Mouse (Mus musculus): ENCODE results near the gene Gabbr1. TPM values are rescaled to one million over a fixed set of nuclear protein-coding genes. Genes with fewer than 3 reads are reported as not detected.

Gabbr1 gene
- polyA plus RNA-seq, 1 experiment = 6.1 TPM

DNA sequence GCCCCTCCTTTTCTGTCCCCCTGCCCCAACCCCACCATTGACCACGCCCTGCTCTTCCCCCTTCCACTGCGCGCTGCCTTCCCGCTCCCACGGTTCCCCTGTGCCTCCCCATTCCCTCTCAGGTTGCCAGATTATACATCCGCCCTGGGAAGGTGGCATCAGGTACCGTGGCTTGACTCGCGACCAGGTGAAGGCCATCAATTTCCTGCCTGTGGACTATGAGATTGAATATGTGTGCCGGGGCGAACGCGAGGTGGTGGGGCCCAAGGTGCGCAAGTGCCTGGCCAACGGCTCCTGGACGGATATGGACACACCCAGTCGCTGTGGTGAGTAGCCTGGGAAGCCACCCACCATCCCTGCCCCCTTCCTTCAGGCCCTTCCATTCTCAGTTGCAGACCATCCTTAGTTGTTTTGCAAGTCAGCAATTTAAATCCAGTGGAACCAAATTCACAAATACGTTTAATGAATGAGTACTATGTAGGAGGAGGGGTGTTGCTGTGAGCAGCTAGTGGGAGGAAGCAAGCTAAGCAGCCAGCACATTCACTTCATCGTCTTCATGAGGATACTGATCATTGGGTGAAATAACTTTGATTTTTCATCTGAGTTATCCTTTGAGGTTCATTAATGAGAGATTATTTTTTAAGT lies 1.7 kb downstream of the Gabbr1 start:
- Histone ChIP-seq H3K27me3 (ENCODE audit: control insufficient read depth, insufficient read depth, insufficient read length) (no peaks in the 10 kb centered on the region), H3K79me3 (ENCODE audit: low read depth) (no peaks in the 10 kb centered on the region), H3K79me2 (ENCODE audit: control insufficient read depth, insufficient read depth) (no peaks in the 10 kb centered on the region), H3K4me3 (ENCODE audit: insufficient read depth, poor library complexity, severe bottlenecking) (no peak overlapping the region), H3K36me3 (ENCODE audit: control insufficient read depth, insufficient read depth) (peaks cover 4% of the 10 kb centered on the region), H3ac (ENCODE audit: control insufficient read depth, insufficient read length, low read depth) (no peak overlapping the region)
- TF ChIP-seq MAX (IDR thresholded peaks at IDR 0.05) (no peak), MYOD1 (IDR thresholded peaks at IDR 0.05; ENCODE audit: control insufficient read depth, insufficient read length, low read depth) (no peak), FOSL1 (IDR thresholded peaks at IDR 0.05; ENCODE audit: insufficient read depth, low read length, poor library complexity, severe bottlenecking) (no peak), USF1 (IDR thresholded peaks at IDR 0.05; ENCODE audit: low read depth) (no peak), CTCF (IDR thresholded peaks at IDR 0.05; ENCODE audit: control insufficient read depth, insufficient read depth, insufficient read length) (no peak), CEBPB (IDR thresholded peaks at IDR 0.05; ENCODE audit: low read depth) (no peak), MYOG (IDR thresholded peaks at IDR 0.05; ENCODE audit: control insufficient read depth, extremely low read depth, insufficient read length) (no peak)

DNA sequence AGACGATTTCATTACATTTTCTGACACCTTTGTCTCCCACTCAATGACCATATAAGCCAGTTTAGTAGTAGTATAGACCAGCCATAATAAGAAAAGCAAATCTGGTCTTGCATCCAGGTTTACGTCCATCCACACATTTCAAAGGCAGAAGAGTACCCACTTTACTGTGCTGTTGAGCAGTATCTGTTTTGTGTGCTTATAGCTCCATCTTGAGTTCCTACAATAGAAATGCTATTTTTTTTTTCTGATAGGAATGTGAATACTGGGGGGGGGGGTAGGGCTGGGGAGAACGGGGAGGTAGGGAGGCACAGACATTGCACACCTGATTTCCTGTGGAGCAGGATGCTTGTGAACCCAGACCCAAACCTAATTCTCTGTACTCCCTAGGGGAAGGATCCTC lies 2.2 kb downstream of the Gabbr1 start:
- Histone ChIP-seq H3K36me3 (ENCODE audit: control insufficient read depth, insufficient read depth) (peaks cover 4% of the 10 kb centered on the region), H3K79me2 (ENCODE audit: control insufficient read depth, insufficient read depth) (no peaks in the 10 kb centered on the region), H3K79me3 (ENCODE audit: low read depth) (no peaks in the 10 kb centered on the region), H3K27me3 (ENCODE audit: control insufficient read depth, insufficient read depth, insufficient read length) (no peaks in the 10 kb centered on the region), H3K4me3 (ENCODE audit: insufficient read depth, poor library complexity, severe bottlenecking) (no peak overlapping the region), H3ac (ENCODE audit: control insufficient read depth, insufficient read length, low read depth) (no peak overlapping the region)
- TF ChIP-seq CTCF (IDR thresholded peaks at IDR 0.05; ENCODE audit: control insufficient read depth, insufficient read depth, insufficient read length) = no peak
- no peak for TF ChIP-seq MYOG (IDR thresholded peaks at IDR 0.05; ENCODE audit: control insufficient read depth, extremely low read depth, insufficient read length)
- TF ChIP-seq FOSL1 (IDR thresholded peaks at IDR 0.05; ENCODE audit: insufficient read depth, low read length, poor library complexity, severe bottlenecking) = no peak
- TF ChIP-seq CEBPB (IDR thresholded peaks at IDR 0.05; ENCODE audit: low read depth) = no peak
- TF ChIP-seq USF1 (IDR thresholded peaks at IDR 0.05; ENCODE audit: low read depth) = no peak
- no peak for TF ChIP-seq MAX (IDR thresholded peaks at IDR 0.05)
- TF ChIP-seq MYOD1 (IDR thresholded peaks at IDR 0.05; ENCODE audit: control insufficient read depth, insufficient read length, low read depth) = no peak

DNA sequence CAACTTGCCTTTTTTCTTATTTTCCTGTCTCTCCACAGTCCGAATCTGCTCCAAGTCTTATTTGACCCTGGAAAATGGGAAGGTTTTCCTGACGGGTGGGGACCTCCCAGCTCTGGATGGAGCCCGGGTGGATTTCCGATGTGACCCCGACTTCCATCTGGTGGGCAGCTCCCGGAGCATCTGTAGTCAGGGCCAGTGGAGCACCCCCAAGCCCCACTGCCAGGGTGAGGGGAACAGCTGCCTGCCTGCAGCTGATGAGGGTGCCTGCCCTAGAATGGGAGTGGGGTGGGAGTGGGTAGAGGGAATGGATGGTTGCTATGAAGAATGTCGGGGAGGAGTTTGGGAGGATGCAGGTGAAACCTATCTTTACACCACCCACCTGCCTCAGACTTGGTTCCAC lies 2.6 kb downstream of the Gabbr1 start:
- no peaks in the 10 kb centered on the region for H3K79me3 ChIP-seq (ENCODE audit: low read depth)
- TF ChIP-seq USF1 (IDR thresholded peaks at IDR 0.05; ENCODE audit: low read depth) (no peak), MYOG (IDR thresholded peaks at IDR 0.05; ENCODE audit: control insufficient read depth, extremely low read depth, insufficient read length) (no peak)
- H3K79me2 ChIP-seq (ENCODE audit: control insufficient read depth, insufficient read depth) = no peaks in the 10 kb centered on the region
- peaks cover 4% of the 10 kb centered on the region for H3K36me3 ChIP-seq (ENCODE audit: control insufficient read depth, insufficient read depth)
- no peak overlapping the region for H3ac ChIP-seq (ENCODE audit: control insufficient read depth, insufficient read length, low read depth)
- no peaks in the 10 kb centered on the region for H3K27me3 ChIP-seq (ENCODE audit: control insufficient read depth, insufficient read depth, insufficient read length)
- no peak overlapping the region for H3K4me3 ChIP-seq (ENCODE audit: insufficient read depth, poor library complexity, severe bottlenecking)

DNA sequence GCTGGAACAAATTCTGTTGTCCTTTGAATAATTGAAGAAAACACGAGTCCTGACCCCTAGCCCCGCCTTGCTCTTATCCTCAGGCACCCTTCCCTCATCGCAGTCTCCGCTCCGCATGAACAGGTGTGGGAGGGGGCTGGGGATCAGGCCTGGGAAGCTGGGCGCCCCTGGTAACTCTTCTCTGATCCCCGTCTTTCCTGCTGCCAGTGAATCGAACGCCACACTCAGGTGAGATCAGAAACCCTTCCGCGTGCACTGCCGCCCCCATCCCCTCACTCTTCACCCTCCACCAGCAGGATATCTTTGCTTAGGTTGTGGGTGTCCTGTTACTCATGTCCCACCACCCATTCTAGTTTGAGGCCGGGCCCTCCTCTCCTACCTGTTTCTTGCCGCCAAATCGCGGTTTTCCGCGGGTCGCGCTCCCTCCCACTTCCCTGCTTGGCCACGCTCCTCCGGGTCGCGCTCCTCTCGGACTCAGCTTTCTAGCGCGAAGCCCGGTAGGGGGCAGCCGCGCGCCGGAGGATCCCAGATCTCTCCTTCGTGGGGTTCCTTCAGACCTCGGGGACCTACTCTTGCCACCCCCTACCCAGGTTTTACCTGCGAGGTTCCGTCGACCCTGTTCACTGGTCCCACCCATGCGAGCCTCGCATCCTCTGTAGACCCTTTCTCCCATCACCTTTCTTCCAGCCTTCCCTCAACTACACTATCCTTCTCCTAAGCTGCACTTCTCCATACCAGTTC lies 4.0 kb downstream of the Gabbr1 start:
- Histone ChIP-seq H3ac (ENCODE audit: control insufficient read depth, insufficient read length, low read depth) (no peak overlapping the region), H3K4me3 (ENCODE audit: insufficient read depth, poor library complexity, severe bottlenecking) (no peak overlapping the region), H3K36me3 (ENCODE audit: control insufficient read depth, insufficient read depth) (peaks cover 8% of the 10 kb centered on the region), H3K79me3 (ENCODE audit: low read depth) (no peaks in the 10 kb centered on the region), H3K27me3 (ENCODE audit: control insufficient read depth, insufficient read depth, insufficient read length) (no peaks in the 10 kb centered on the region), H3K79me2 (ENCODE audit: control insufficient read depth, insufficient read depth) (no peaks in the 10 kb centered on the region)
- no peak for TF ChIP-seq MAX (IDR thresholded peaks at IDR 0.05)
- TF ChIP-seq USF1 (IDR thresholded peaks at IDR 0.05; ENCODE audit: low read depth) = no peak
- no peak for TF ChIP-seq MYOD1 (IDR thresholded peaks at IDR 0.05; ENCODE audit: control insufficient read depth, insufficient read length, low read depth)
- TF ChIP-seq MYOG (IDR thresholded peaks at IDR 0.05; ENCODE audit: control insufficient read depth, extremely low read depth, insufficient read length) = no peak
- no peak for TF ChIP-seq CTCF (IDR thresholded peaks at IDR 0.05; ENCODE audit: control insufficient read depth, insufficient read depth, insufficient read length)
- TF ChIP-seq FOSL1 (IDR thresholded peaks at IDR 0.05; ENCODE audit: insufficient read depth, low read length, poor library complexity, severe bottlenecking) = no peak
- no peak for TF ChIP-seq CEBPB (IDR thresholded peaks at IDR 0.05; ENCODE audit: low read depth)

DNA sequence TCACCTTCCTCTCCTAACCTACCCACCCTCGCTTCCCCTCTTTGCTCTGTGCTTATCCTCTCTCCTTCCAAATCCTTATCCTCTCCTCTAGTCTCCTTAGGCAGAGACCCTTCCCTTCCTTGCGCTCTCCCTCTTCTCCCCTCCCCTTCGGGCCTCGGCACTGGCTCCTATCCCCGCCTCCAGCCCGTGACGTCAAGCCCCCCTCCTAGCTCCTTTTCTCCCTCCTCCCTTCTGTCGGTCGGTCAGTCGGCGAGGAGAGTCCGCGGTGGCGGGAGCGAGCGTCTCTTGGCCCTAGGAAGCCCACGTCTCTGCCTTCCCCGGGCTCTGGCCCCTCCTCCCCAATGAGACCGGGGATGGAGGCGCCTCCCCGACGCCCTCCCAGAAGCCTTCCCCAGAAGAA lies 4.6 kb downstream of the Gabbr1 start:
- Histone ChIP-seq H3K36me3 (ENCODE audit: control insufficient read depth, insufficient read depth) (peaks cover 13% of the 10 kb centered on the region), H3K4me3 (ENCODE audit: insufficient read depth, poor library complexity, severe bottlenecking) (no peak overlapping the region), H3K79me2 (ENCODE audit: control insufficient read depth, insufficient read depth) (no peaks in the 10 kb centered on the region), H3K79me3 (ENCODE audit: low read depth) (no peaks in the 10 kb centered on the region), H3K27me3 (ENCODE audit: control insufficient read depth, insufficient read depth, insufficient read length) (no peaks in the 10 kb centered on the region), H3ac (ENCODE audit: control insufficient read depth, insufficient read length, low read depth) (no peak overlapping the region)
- TF ChIP-seq MYOG (IDR thresholded peaks at IDR 0.05; ENCODE audit: control insufficient read depth, extremely low read depth, insufficient read length) = no peak

DNA sequence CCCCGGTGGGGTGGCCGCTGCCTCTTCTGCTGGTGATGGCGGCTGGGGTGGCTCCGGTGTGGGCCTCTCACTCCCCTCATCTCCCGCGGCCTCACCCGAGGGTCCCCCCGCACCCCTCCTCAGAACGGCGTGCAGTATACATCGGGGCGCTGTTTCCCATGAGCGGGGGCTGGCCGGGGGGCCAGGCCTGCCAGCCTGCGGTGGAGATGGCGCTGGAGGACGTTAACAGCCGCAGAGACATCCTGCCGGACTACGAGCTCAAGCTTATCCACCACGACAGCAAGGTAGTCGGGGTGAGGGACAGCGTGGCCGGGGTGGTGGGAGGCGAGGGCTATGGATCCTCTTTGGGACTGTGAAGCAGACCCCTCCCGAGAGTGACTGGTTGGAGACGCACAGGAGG lies 5.1 kb downstream of the Gabbr1 start:
- H3K79me2 ChIP-seq (ENCODE audit: control insufficient read depth, insufficient read depth) = no peaks in the 10 kb centered on the region
- H3K36me3 ChIP-seq (ENCODE audit: control insufficient read depth, insufficient read depth) = peaks cover 13% of the 10 kb centered on the region
- H3ac ChIP-seq (ENCODE audit: control insufficient read depth, insufficient read length, low read depth) = no peak overlapping the region
- H3K4me3 ChIP-seq (ENCODE audit: insufficient read depth, poor library complexity, severe bottlenecking) = no peak overlapping the region
- no peaks in the 10 kb centered on the region for H3K79me3 ChIP-seq (ENCODE audit: low read depth)
- TF ChIP-seq MYOD1 (IDR thresholded peaks at IDR 0.05; ENCODE audit: control insufficient read depth, insufficient read length, low read depth) (no peak), MAX (IDR thresholded peaks at IDR 0.05) (no peak), FOSL1 (IDR thresholded peaks at IDR 0.05; ENCODE audit: insufficient read depth, low read length, poor library complexity, severe bottlenecking) (no peak), CTCF (IDR thresholded peaks at IDR 0.05; ENCODE audit: control insufficient read depth, insufficient read depth, insufficient read length) (no peak)
- no peaks in the 10 kb centered on the region for H3K27me3 ChIP-seq (ENCODE audit: control insufficient read depth, insufficient read depth, insufficient read length)
